Mouse (Mus musculus): ENCODE results near the gene Pla2g2e. TPM values are rescaled to one million over a fixed set of nuclear protein-coding genes. Genes with fewer than 3 reads are reported as not detected.
"Not testable (repeated sequence)": the region's sequence is repeated elsewhere in the genome, so short reads cannot be mapped to it uniquely, and the experiment has no call there.

Gene Pla2g2e
- total RNA-seq (2021) = not detected

DNA sequence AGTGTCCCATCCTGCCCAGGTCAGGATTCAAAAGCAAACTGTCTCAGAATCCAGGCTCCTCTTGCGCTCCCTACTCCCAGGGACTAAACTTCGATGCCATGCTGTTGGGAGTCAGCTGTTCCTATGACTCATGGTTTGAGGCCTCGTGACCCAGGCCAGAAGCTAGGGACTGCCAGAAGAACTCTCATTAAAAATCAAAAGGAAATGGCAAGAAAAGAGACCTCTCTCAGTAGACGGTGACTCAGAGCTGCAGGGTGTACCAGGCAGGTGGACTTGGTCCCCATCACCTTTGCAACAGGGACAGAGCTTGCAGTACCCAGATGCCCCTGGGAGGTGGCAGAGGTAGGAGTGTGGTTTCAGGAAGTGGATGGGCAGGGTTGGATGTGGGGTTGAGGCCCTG, at the start of gene Pla2g2e:
TSS of gene Pla2g2e (plus strand) at position 212 of the 400 bp plus-strand sequence.
- no peak for DNase-seq (ENCODE audit: low spot score in 2 of 2)
- intact Hi-C loops (cut with DNase I) = no loop called here

- intact Hi-C loops (cut with DNase I) = loop anchor here (5.0 kb wide), 1 partner anchor 293 kb away; no protein-coding TSS in a partner anchor
Observed at GRCm38 (mm10) chr4:138839806-138840205, 37.9 kb upstream of the Pla2g2e start.

DNA sequence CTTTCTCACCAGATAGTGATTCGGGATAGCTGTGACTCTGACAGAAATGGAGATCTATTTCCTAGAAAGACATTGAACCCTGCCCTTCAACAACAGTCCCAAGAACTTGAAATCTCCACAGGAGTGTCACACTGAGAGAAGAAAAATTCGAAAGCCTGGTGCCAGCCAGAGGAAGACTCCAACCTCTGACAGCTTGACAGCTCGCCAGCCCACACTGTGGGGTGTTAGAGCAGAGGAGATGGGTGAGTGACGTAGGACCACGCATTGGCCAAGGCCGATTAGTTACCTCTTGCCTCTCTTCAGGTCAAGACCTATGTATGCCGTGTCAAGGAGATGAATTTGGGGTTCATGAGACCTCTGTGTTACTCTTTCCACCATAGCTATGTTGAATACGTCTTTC, 37.0 kb upstream of the Pla2g2e start:
- intact Hi-C loops (cut with DNase I) = loop anchor here (5.0 kb wide), 1 partner anchor 293 kb away; no protein-coding TSS in a partner anchor
- DNase-seq (ENCODE audit: low spot score in 2 of 2) = no peak

More at GRCm38 (mm10) chr4:138839806-138840205, 37.9 kb upstream of the Pla2g2e start:
- DNase-seq (ENCODE audit: low spot score in 2 of 2) = no peak

DNA sequence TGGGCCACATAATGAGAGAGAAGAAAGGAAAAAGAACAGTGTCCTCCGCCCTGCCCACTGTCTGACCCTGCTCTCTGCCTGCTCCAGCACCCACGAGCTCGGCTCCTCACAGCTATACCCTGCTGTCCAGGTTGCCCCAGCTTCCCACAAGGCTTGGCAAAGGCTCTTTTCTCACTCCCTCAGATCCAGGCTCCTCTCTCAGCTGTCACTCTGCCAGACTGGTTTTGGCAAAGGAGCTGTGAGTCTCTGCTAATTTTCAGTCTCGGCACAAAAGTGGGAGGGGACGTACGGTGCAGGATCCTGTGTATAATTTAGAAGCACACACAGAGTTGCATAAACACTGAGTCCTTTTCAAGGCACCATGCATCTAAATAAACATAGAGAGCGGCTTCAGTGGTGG, 36.4 kb upstream of the Pla2g2e start:
- intact Hi-C loops (cut with DNase I) = loop anchor here (5.0 kb wide), 1 partner anchor 294 kb away; no protein-coding TSS in a partner anchor
- peak; percentile 82 to 98 for DNase-seq (ENCODE audit: low spot score in 2 of 2)

DNA sequence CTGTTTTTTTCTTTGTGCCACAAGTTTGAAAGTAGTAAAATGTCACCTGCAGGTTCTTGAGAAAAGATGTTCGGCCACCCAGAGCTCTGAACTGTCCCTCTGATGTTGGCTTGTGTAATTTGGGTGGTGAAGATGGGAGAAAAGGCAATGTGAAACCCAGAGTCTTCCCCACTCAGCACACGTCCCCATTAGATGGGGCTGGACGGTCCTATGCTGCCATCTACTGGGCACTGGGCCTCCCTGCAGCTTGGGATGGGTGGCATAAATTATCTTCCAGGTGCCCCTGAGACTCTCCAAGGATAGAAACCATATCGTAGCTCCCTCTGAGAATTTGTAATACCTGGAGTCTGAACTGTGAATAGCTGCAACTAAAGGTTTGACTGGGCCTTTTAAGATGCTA, 26.3 kb upstream of the Pla2g2e start:
- intact Hi-C loops (cut with DNase I) = loop anchor here (1.0 to 10.0 kb wide), 4 partner anchors 103 to 527 kb away; partner anchors contain the start of gene Pink1
- DNase-seq (ENCODE audit: low spot score in 2 of 2) = peak; percentile 78 to 92

DNA sequence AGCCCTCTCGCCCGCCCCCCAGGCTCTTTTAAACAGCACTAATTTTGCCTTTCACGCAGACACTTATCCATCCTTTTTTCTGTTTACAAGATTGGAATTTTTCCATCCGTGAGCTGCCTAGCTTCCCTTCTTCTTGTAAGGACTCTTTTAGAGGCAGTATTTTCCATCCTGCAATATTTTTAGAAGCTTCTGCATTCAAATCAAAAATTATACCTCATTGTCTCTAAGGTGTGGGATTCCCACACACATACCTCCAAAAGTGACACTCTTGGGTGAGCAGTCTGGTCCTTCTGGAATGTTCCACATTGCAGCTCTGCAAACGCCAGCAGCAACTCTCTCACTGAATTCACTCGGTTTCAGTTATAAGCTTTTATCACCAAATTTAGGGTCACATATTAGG, 24.8 kb upstream of the Pla2g2e start:
- intact Hi-C loops (cut with DNase I) = loop anchor here (10.0 kb wide), 1 partner anchor 528 kb away; the partner anchor contains the start of gene Pink1

GRCm38 (mm10) chr4:138855092-138855632, 22.6 kb upstream of the Pla2g2e start:
- peak in 1 of 2 experiments; percentile 74 for DNase-seq (ENCODE audit: low spot score in 2 of 2)
- intact Hi-C loops (cut with DNase I) = loop anchor here (10.0 kb wide), 1 partner anchor 530 kb away; the partner anchor contains the start of gene Pink1

More for the DNA sequence above, 24.8 kb upstream of the Pla2g2e start:
- peak in 1 of 2 experiments; percentile 77 for DNase-seq (ENCODE audit: low spot score in 2 of 2)

DNA sequence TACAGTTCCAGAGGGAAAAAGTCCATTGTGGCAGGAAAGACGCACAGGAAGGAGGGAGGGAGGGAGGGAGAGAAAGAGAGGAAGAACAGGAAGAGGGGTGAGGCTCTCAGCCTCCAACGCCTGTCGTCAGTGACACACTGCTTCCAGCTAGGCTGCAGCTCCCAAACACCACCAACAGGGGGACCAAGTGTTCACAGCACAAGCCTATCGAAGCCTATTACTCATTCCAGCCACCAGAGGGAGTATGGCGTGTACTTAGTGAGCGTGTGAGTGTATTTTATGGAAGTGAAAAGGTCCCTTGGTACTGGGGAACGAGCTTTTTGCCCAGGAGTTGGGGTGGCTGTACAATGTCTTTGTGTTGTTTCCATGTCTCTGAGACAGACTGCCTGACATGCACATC, 21.3 kb upstream of the Pla2g2e start:
- DNase-seq (ENCODE audit: low spot score in 2 of 2) = peak; percentile 71 to 83
- intact Hi-C loops (cut with DNase I) = loop anchor here (10.0 kb wide), 1 partner anchor 532 kb away; the partner anchor contains the start of gene Pink1

DNA sequence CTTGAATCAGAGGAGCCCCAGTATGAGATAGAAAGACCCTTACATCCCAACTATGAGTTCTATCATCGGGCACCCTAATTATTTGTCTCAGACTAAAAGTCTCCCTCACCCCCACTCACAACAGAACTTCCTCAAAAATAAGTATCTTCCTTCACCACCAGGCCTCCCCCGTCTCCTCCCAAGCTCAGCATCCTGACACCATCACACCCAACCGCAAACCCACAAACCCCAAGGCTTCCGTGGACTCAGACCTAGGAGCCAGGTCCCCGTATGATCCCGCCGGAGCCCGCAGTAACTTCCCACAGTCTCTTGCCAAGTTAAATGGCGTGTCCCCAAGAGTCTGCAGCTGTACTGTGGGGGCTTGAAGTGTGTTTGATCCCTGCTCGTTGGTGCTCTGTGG, 20.2 kb upstream of the Pla2g2e start:
- intact Hi-C loops (cut with DNase I) = loop anchor here (10.0 kb wide), 1 partner anchor 533 kb away; the partner anchor contains the start of gene Pink1
- no peak for DNase-seq (ENCODE audit: low spot score in 2 of 2)

DNA sequence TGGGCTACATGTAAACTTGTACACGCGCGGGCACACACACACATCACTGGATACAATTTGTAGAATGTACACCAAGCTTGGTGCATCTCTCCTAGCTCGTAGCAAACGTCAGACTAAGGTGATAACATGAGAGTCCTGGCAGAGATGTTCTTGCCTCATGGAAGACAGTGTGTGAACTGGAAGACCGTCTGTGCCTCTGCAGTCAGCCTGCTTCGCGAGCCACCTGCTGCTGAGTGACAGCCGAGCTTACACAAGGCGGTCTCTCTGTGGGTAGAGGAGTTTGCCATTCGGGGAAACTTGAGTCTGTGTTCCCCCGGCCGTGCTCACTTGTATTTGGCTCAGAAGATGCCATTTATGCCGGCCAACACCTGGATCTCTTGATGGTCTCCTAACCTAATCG, 19.3 kb upstream of the Pla2g2e start:
- peak in 1 of 2 experiments; percentile 75 for DNase-seq (ENCODE audit: low spot score in 2 of 2)
- intact Hi-C loops (cut with DNase I) = loop anchor here (10.0 kb wide), 1 partner anchor 534 kb away; the partner anchor contains the start of gene Pink1

GRCm38 (mm10) chr4:138859245-138859644, 18.5 kb upstream of the Pla2g2e start:
- DNase-seq (ENCODE audit: low spot score in 2 of 2) = no peak
- intact Hi-C loops (cut with DNase I) = loop anchor here (10.0 kb wide), 1 partner anchor 534 kb away; the partner anchor contains the start of gene Pink1

GRCm38 (mm10) chr4:138859728-138860127, 18.0 kb upstream of the Pla2g2e start:
- peak; percentile 66 to 82 for DNase-seq (ENCODE audit: low spot score in 2 of 2)
- intact Hi-C loops (cut with DNase I) = loop anchor here (10.0 kb wide), 1 partner anchor 535 kb away; the partner anchor contains the start of gene Pink1

GRCm38 (mm10) chr4:138863344-138863998, 14.3 kb upstream of the Pla2g2e start, which contains the start of gene Pla2g5:
Gene Pla2g5, minus strand, starts transcription at chr4:138863482.
- intact Hi-C loops (cut with DNase I) = no loop called here
- no peak for DNase-seq (ENCODE audit: low spot score in 2 of 2)

- intact Hi-C loops (cut with DNase I) = no loop called here
- DNase-seq (ENCODE audit: low spot score in 2 of 2) = no peak
Observed at GRCm38 (mm10) chr4:138865092-138865491, 12.7 kb upstream of the Pla2g2e start.

- intact Hi-C loops (cut with DNase I) = loop anchor here (1.0 kb wide), 1 partner anchor 18 kb away; no protein-coding TSS in a partner anchor
- DNase-seq (ENCODE audit: low spot score in 2 of 2) = no peak
Observed at GRCm38 (mm10) chr4:138865991-138866390, 11.8 kb upstream of the Pla2g2e start.

DNA sequence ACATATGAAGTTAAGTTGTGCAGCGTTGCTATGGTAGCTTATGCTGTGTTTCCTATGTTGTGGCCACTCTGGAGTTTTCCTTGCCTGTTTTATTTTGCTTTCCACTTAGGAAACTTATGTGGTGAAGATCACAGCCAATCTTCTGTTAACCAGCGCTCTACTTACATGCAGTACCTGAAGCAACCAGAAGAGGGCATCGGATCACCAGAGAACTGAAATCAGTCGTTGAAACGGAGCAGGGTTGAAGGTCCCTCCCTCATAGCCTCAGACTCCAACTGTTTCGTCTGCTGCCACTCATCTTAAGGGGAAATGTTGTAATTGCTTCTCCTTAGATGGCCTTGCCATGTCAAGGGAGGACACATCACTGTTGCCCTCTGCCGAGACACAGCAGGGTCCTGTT, 11.3 kb upstream of the Pla2g2e start:
- intact Hi-C loops (cut with DNase I) = loop anchor here (1.0 kb wide), 1 partner anchor 18 kb away; no protein-coding TSS in a partner anchor
- DNase-seq (ENCODE audit: low spot score in 2 of 2) = peak; percentile 75 to 82

- intact Hi-C loops (cut with DNase I) = no loop called here
- DNase-seq (ENCODE audit: low spot score in 2 of 2) = no peak
Observed at GRCm38 (mm10) chr4:138868666-138869065, 9.1 kb upstream of the Pla2g2e start.

- intact Hi-C loops (cut with DNase I) = no loop called here
- DNase-seq (ENCODE audit: low spot score in 2 of 2) = no peak
Observed at GRCm38 (mm10) chr4:138873864-138874263, 3.9 kb upstream of the Pla2g2e start, which contains the start of gene Gm13030. Gene Gm13030, minus strand, starts transcription at chr4:138873964.

DNA sequence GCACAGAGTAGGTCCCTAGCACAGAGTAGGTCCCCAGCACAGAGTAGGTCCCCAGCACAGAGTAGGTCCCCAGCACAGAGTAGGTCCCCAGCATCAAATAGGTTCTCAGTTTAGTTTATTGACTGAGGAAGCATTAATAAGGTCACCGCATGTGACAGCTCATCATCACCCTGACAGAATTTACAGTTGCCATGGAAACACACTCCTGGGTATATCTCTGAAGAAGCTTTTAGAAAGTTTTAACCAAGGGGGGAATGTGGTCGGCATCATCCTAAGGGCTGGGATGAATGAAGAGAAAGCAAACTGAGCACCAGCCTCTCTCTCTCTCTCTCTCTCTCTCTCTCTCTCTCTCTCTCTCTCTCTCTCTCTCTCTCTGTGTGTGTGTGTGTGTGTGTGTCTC, 2.5 kb upstream of the Pla2g2e start:
- DNase-seq (ENCODE audit: low spot score in 2 of 2); intact Hi-C loops (cut with DNase I): not testable (repeated sequence)

GRCm38 (mm10) chr4:138875986-138876385, 1.8 kb upstream of the Pla2g2e start:
- intact Hi-C loops (cut with DNase I) = no loop called here
- no peak for DNase-seq (ENCODE audit: low spot score in 2 of 2)

Measured in left cerebral cortex, postnatal 25 days (tissue).